Mouse (Mus musculus) lung, adult 10 weeks (tissue): Measurements from ENCODE around the gene Cnpy4. TPM values are rescaled to one million over a fixed set of nuclear protein-coding genes. Genes with fewer than 3 reads are reported as not detected.

ENCODE experiments used
- polyA plus RNA-seq: library from polyadenylated mRNA; stranded (reverse); fragments of 350-450 nt; fragmentation: Illumina TruSeq; extraction: RNeasy Lipid Tissue Mini Kit (QIAGEN cat#74804); gene quantifications from one replicate; pipeline ENCODE4 v1.2.3, GENCODE M21; 2014; ENCODE audit warnings: low read depth, low replicate concordance; ENCODE audit not compliant: insufficient read depth

Gene Cnpy4
- polyA plus RNA-seq, result 16.2 TPM

DNA sequence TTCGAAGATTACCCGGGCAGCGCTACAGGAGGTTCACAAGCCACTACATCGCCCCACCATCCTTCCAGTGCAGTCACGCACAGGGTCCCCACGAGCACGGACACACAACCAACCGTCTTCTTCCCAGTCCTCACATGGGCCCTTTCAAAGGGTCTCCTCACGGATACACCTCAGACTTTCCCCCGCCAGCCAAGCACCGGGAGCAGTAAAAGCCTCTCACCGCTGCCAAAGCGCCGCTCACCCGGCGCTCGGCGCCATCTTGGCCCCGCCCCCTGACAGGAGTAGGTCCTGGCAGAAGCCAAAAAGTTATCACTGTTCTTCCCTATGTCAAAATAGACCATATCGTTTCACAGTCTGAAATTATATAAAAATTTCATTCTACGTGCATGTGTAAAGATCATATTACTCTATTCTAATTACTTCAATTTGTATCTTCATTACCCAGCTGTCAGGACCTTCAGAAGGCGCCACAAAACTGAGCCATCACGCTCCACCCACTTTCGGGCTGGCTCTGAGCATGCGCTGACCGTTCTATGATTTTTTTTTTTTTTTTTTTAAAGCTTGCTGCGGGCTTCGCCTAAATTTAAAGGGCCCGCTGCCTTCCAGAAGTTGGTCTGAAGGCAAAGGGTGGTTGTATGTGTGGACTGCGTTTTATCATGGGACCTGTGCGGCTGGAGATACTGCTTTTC is at the start of gene Cnpy4, which contains the start of gene Taf6:
Gene Cnpy4, plus strand, starts transcription at position 536 of the 689 bp plus-strand sequence.
Gene Taf6, minus strand, starts transcription at position 502 of the 689 bp plus-strand sequence.

DNA sequence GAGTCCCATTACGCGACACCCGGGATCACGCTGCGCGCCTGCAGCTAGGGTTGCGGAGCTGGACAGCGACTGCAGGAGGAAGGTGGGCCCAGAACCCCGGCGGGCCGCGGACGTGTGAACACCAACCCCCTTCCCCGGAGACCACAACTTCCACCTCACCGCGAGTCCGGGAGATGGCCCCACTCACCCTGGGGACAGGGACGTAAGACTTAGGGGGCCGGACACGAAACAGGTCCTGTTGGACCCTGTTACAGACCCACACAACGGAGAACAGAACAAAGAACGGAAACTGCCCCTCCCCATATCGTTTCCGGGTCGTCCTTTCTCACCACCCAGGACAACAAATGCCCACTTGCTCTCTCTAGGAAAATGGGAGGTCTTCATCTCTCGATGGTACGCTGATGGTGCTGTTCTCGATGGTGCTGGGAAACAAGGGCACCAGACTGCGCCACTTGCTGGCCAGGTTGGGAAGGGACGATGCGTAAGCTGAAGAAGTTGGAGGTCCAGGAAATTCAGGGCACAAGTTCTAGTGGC is 31.8 kb upstream of the Cnpy4 start, which contains the start of gene Zfp113:
Gene Zfp113, minus strand, starts transcription at position 302 of the 534 bp plus-strand sequence.

DNA sequence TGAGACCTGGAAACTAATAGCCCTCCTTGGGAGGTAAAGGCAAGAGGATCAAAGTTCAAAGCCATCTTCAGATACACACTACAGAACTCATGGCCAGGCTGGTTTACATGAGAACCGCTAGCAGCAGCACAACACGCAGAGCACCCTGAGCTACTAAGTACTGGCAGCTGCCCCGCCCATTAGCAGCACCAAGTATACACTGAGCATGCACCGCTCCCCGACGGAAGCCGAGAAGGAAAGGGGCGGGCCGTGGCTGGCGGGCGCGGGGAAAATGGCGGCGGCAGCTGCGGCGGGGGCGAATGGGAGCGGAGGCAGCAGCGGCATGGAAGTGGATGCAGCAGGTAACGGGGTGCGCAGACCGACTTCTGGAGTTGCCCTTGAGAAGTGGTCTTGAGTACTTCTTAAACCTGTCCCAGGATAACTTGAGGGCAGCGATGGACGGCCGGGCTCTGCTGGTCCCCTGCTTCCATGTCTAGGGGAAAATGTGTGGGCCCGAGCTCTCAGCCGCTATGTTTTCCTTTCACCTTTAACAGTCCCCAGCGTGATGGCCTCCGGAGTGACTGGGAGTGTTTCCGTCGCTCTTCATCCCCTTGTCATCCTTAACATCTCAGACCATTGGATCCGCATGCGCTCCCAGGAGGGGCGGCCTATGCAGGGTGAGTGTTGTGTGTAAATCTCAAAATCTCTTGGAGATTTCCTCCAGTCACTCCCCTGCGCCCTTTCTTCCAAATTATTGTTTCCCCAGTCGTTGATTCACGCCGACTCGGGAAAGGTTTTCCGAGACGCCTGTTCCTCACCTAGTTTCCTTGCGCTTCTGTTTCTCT is 26.2 kb upstream of the Cnpy4 start, which contains the start of gene Cops6:
Gene Cops6, plus strand, starts transcription at position 230 of the 824 bp plus-strand sequence.

DNA sequence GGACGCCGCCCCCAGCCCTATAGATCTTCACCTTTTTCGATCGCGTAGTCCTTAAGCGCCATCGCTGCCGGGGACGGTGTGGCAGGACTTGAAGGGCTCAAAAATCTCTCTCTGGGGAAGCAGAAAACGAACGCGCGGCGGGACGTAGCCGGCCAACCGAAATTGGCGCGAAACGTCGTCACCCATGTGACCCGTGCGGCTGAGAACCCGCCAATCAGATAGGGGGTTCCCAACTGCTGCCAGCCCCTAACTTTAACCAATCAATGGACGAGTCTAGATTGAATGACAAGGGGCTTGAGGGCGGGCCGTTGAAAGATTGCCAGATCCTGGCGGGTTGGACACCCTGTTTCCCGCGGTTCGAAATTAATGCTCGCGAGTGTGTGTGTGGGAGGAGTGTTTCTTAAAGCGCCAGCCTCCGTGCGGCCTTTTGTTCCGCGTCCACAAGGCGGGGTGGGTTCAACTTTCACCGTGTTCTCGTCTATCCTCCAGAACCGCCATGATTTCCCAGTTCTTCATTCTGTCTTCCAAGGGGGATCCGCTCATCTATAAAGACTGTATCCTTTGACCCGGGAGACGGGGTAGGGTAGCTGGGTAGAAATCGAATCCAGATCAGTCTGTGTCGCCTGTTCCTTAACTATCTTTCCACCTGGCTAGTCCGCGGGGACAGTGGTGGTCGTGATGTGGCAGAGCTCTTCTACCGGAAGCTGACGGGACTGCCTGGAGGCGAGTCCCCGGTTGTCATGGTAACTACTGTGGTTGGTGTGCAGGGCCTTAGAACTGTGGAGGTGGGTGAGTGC is 15.4 kb upstream of the Cnpy4 start, which contains the start of the genes Ap4m1 and Mcm7:
Gene Ap4m1, plus strand, starts transcription at position 308 of the 797 bp plus-strand sequence.
Gene Mcm7, minus strand, starts transcription at position 728 of the 797 bp plus-strand sequence.

DNA sequence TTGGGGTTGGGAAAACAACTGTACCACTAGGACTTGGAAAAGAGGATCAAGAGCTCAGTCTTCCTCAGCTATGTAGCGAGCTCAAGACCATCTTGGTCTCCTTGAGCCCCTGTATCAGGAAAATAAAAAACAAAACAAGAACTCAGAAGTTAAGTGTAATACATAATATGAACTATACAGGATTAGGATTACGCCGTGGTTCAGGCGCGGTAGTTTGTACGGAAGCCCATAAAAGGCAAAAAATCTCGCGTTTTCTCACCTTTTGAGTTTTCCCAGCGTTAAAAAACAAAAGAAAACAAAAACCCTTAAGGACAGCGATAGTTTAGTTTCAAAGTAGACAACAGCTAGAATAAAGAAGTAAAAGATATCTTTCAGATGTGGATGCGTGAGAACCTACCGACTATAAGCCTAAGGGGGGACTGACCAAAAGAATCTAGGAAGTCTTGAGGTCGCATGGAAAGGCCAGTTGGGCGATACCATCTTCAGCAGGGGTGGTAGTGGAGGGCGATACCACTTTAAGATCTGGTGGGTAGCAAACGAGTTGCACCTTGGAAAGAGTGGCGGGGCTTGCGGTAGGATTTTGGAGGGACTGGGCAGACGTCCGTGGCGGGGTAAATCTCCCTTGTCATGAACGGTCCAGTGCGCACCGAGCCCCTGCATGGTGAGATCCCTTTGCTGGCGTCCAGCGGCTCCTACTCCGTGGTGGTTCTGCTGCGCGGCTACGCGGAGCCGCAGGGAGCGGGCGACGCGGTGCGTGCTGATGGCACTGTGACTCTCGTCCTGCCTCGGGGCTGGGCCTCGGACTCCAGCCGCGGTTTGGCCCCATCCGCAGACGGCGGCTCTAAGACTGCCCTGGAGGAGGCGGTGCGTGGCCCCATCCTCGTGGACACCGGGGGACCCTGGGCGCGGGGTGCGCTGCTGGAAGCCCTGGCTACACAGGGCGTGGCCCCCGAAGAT is 6.8 kb downstream of the Cnpy4 start, which contains the start of gene Mblac1:
Gene Mblac1, plus strand, starts transcription at position 544 of the 957 bp plus-strand sequence.

DNA sequence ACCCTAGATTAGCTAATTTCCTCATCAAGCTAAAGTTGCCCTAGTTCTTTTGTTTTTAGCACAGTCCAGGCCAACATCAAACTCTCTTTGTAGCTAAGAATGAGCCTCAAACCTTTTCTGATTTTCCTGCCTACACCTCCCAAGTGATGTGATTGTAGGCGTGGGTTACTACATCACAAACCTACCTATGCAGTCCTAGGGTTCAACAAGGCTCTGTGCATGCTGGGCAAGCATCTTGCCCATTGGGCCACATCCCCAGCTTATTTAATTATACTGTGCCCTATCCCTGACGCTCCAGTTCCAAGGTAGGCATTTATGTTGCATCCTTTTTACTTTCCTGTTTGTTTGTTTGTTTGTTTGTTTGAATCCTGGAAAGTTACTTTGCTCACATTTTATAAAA is 38.4 kb downstream of the Cnpy4 start, which contains the start of gene Nxpe5:
Gene Nxpe5, plus strand, starts transcription at position 199 of the 400 bp plus-strand sequence.

Other genes with a start within 250 kb of the Cnpy4 start
- not detected for gene Gjc3, start 224.4 kb upstream of the Cnpy4 start, polyA plus RNA-seq
- 6.2 TPM for gene Azgp1, start 206.0 kb upstream of the Cnpy4 start, polyA plus RNA-seq
- gene Smok3a, start 166.2 kb upstream of the Cnpy4 start, polyA plus RNA-seq, result not detected
- not detected for gene Smok3b, start 166.1 kb upstream of the Cnpy4 start, polyA plus RNA-seq
- gene Smok3c, start 134.3 kb upstream of the Cnpy4 start, polyA plus RNA-seq, result not detected
- 5.0 TPM for gene Zkscan1, start 102.4 kb upstream of the Cnpy4 start, polyA plus RNA-seq
- gene Zscan21, start 70.6 kb upstream of the Cnpy4 start, polyA plus RNA-seq, result 15.8 TPM
- gene Zfp113, start 31.7 kb upstream of the Cnpy4 start, polyA plus RNA-seq, result 2.2 TPM
- gene Cops6, start 26.4 kb upstream of the Cnpy4 start, polyA plus RNA-seq, result 86.6 TPM
- 9.1 TPM for gene Ap4m1, start 15.5 kb upstream of the Cnpy4 start, polyA plus RNA-seq
- 18.9 TPM for gene Mcm7, start 15.1 kb upstream of the Cnpy4 start, polyA plus RNA-seq
- gene Taf6, start within 50 bp of the Cnpy4 start, polyA plus RNA-seq, result 17.3 TPM
- 3.5 TPM for gene Mblac1, start 6.8 kb downstream of the Cnpy4 start, polyA plus RNA-seq
- gene Nxpe5, start 38.4 kb downstream of the Cnpy4 start, polyA plus RNA-seq, result 0.40 TPM
- gene Lamtor4, start 68.0 kb downstream of the Cnpy4 start, polyA plus RNA-seq, result 84.6 TPM
- 12.5 TPM for gene BC037034, start 76.5 kb downstream of the Cnpy4 start, polyA plus RNA-seq
- 0.70 TPM for gene Gal3st4, start 85.4 kb downstream of the Cnpy4 start, polyA plus RNA-seq
- gene Gm43720, start 92.5 kb downstream of the Cnpy4 start, polyA plus RNA-seq, result not detected
- gene Gpc2, start 92.5 kb downstream of the Cnpy4 start, polyA plus RNA-seq, result 0.81 TPM
- gene Stag3, start 92.8 kb downstream of the Cnpy4 start, polyA plus RNA-seq, result not detected
- gene Pvrig, start 154.5 kb downstream of the Cnpy4 start, polyA plus RNA-seq, result 0.23 TPM